Mouse (Mus musculus) urinary bladder, postnatal 0 days (tissue): Measurements from ENCODE around the gene Hltf. TPM values are rescaled to one million over a fixed set of nuclear protein-coding genes. Genes with fewer than 3 reads are reported as not detected.

Experiments
- polyA plus RNA-seq: library from polyadenylated mRNA; unstranded; fragments of >200 nt; fragmentation: Nextera tagmentation; extraction: Ambion mirVana; gene quantifications from 2 replicates; pipeline ENCODE4 v1.2.1, GENCODE M21; 2015

Hltf gene
- polyA plus RNA-seq: 6.9 and 7.4 TPM in 2 replicates

GRCm38 (mm10) chr3:20057306-20058196, at the start of gene Hltf:
TSS of gene Hltf (plus strand) at chr3:20057811.

GRCm38 (mm10) chr3:20034719-20035404, 22.7 kb upstream of the Hltf start, which contains the start of gene Hps3:
TSS of gene Hps3 (minus strand) at chr3:20035315.

GRCm38 (mm10) chr3:20154531-20155367, 97.1 kb downstream of the Hltf start, which contains the start of gene Gyg:
TSS of gene Gyg (minus strand) at chr3:20155317.

Other genes starting within 250 kb of the Hltf start
- gene Cp, start 100.8 kb upstream of the Hltf start, polyA plus RNA-seq: 1.2 and 1.5 TPM in 2 replicates
- 6.6 and 7.4 TPM in 2 replicates for gene Hps3, start 22.5 kb upstream of the Hltf start, polyA plus RNA-seq
- 38.7 and 43.2 TPM in 2 replicates for gene Gyg, start 97.5 kb downstream of the Hltf start, polyA plus RNA-seq
- 27.4 and 27.8 TPM in 2 replicates for gene Cpa3, start 184.4 kb downstream of the Hltf start, polyA plus RNA-seq
- gene Cpb1, start 217.9 kb downstream of the Hltf start, polyA plus RNA-seq: 1.6 TPM in 2 replicates